Mouse (Mus musculus) right cerebral cortex, adult 18-20 months (tissue): ENCODE data around the gene Atg3.

Experiments
- DNase-seq: peaks from one replicate; pipeline ENCODE4 v3.0.0; 2022; ENCODE audit warnings: mixed read lengths

The Atg3 gene

DNA sequence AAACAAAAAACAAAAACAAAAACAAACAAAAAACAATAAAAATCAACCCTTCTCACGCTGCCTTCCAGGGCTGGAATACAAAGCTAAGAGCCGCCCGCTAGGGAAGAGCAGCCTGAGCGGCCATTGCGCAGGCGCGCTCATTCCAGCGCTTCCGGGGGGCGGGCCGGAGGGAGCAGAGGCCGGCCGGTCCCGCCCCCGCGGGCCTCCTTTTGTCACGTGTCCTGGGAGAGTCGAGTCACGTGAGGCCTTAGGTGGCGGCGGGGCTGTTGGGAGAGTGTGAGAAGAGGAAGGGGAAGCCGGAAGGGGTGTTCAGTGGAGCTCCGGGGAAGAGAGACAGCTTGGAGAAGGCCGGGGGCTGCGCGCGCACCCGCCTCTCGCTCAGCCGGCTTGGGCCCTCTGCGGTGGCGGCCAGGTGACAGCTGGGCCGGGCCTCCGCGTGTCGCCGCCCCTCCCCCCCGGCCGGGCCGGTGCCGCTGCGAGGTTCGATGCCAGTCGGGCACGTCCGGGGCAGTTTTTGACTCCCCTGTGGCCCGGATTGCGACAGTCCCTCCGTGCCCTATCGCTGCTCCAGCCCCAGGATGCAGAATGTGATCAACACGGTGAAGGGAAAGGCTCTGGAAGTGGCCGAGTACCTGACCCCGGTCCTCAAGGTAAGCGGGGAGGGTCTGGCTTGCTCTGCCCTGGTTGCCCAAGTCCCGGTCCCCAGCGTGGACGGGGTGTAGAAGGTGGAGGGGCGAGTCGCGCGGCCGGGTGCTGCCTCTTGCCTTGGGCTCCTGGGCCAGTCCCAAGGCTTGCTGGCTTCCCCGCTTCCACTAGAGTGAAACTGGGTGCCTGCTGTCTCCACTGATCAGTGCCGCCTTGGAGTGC is at the start of gene Atg3, which contains the start of gene Slc35a5:
Gene Atg3 (plus strand): TSS at position 264 of the 867 bp plus-strand sequence.
Gene Slc35a5 (minus strand): TSS at position 185 of the 867 bp plus-strand sequence.
- peak; percentile 96 for DNase-seq

DNA sequence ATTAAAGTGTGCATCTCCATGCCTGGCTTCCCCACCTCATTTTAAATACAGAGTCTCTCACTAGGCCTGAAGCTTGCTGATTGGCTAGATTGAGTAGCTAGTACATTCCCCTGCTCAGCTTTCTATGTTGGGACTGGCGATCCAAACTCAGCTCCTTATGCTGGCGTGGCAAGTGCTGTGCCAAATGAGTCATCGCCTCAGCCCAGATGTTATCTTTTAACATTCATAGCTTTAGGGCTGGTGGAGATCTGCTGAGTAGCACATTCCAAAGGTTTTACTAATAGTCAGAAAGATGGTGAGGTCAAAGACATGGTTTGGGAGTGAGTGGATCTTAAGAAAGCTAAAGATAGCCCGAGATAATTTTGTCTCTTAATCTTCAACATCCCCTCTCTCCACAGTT is 48.1 kb upstream of the Atg3 start:
- DNase-seq, result no peak

DNA sequence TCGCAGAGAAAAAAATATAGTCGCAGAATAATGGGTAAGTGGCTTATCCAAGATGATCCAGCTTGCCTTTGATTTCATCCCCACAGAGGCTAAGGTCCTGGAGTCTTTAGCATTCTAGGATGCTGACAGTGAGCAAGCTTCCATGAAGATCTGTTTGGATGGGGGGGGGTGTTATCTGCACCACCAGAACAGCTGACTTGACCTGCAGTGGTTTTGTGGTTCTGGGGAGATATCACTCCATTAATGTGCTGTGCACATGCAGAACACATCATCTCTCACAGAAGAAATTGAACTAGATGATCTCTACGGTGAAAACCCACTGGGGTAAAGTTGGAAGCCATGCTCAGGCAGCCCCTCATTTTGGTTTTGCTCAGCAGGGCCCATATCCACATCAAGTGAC is 41.4 kb upstream of the Atg3 start:
- DNase-seq, result no peak

DNA sequence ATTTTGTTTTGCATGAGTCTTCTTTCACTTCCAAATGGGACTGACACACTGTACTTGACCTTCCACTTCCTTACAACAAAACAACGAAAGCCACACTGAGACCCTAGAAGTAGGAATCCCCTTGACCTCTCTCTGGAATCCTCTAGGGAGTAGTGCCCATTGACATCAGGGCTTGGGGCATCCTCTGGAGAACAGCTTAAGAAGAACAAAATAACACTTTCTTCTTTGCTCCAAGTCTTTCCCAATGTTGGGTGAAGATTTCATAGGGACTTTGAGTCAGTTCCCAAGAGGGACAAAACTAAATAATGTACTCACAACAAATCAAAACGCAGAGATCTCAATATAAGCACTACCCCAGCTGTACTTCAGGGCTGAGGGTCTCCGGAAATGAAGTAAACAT is 39.8 kb upstream of the Atg3 start:
- DNase-seq, result no peak

DNA sequence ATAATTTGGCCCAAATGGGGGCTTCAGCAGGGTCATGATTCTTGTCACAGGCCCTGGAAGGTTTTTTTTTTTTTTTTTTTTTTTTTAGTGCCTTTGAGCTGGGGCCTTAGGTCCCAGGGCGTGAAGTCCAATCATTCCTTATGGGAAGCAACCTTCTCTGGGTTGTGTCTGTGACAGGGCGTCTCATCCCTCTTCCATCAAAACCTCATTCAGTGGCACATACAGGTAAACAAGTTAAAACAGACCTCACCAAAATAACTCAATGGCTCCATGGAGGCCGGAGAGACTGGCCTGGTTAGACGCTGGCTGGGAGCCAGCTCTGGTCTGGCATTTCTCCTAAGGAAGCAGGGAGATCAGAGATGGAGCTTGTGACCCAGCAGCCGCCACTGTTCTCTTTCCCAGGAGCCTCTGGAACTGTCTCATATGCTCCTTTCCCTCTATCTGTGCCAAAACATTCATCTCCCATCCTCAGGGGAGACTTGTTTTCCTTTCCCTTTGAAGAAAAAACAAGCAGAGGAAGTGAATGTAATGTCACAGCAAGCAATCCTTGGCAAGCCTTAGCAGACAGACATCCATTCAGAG is 37.6 kb upstream of the Atg3 start:
- DNase-seq, result peak; percentile 25

DNA sequence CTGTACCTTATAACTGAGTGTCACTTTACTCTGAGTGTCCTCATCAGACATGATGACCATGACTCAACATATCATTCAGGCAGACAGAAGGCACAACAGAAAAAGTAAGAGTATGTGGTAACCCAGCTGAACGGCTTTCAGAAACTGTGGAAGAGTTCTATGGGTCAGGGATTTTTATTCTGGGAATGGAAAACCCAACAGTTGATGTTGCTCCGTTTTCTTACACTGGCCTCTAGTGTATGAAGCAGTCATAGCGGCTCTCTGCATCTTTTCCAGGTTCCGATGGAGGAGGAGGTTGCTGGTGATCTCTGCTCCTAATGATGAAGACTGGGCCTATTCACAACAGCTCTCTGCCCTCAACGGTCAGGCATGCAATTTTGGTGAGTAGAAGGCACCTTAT is 36.0 kb upstream of the Atg3 start:
- DNase-seq, result peak; percentile 10

DNA sequence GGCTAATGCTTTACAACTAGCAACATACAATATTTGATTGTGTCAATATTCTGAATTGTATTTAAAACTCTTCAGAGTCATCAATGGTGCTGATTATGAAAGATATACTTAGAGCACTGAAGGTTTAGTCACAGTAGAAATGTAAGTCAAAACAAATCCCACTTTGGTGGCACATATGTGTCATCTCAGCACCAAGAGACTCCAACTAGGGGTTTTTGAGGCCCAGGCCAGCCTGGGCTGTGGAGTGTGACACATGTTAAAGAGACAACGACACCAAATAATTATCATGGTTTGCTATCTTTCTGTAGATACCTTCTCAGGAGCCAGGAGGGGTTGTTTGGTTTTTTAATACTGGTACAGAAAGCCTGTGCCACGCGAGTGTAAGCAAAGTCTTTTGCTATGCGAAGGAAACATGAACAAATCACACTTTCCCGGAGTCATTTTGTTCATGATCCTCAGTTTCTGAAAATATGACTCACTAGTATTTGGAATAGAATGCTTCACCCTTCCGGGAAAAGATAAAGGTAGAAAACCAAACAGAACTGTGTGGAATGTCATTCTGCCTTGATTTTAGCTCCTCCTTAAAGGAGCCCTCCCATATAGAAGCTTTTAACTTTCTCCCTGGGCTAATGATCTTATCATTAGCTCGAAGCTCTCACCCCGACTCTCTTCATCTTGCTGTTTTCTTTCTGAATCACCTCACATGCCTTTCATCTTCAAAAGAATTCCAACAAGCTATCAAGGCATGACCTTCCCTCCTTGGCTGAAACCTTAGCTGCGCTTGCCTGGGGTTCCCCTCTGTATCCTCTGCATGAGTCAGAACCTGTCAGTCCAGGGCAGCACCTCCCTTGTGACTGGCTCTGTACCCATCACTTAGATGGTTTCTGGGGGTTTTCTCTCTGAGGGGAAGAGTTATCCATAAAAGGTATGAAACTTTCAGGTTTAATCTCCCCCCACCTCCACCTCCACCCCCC is 34.1 kb upstream of the Atg3 start:
- no peak for DNase-seq

DNA sequence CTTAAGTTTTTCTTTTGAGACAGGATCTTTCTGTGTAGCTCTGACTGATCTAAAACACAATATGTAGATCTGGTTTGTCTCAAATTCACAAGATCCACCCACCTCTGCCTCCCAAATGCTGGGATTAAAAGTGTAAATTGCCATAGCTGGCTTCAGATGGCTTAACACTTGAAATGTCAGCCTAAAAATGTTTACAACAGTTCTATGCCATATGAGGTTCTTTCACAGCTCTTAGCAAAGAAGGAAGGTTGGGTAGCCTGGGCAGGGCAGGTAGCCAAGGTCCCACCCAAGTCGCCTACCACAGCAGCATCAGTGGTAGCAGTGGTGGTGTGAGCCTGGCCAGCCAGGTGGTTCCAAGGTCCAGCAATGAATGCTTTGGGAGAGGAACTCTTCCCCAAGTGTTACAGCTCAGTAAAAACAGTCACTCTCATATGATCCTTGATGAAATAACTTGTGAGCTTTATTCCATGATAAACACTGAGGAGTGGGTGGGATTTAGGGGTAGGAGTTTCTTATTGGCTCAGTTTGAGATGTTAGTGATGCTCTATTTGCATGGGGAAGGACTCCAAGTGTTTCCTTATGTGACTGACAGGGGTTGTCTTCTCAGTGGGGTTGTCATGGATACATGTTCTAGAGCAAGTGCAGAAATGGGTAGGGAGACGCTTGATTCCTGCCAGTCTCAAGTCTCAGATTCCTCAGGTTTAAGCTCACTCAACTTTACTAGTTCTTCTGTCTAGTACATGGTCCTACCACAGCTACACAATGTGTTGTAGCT is 30.5 kb upstream of the Atg3 start:
- DNase-seq, result peak; percentile 72

DNA sequence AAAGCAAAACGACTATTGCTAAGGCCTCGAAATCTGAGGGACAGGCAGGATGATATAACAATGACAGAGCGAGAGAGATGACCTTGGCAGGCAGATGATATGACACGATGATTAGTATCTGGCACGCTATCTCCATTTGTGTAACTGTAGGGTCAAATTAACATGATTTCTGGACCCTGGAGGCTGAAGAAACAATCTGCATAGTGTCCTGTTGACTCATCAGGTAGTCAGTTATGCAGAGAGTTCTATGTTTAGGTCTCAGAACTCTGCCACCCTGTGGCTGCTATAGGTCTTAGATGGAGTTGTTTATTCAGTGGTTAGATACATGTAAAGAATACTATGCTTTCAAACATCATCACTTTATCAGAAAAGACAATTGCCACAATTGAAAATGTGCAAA is 16.9 kb upstream of the Atg3 start:
- DNase-seq, result no peak

DNA sequence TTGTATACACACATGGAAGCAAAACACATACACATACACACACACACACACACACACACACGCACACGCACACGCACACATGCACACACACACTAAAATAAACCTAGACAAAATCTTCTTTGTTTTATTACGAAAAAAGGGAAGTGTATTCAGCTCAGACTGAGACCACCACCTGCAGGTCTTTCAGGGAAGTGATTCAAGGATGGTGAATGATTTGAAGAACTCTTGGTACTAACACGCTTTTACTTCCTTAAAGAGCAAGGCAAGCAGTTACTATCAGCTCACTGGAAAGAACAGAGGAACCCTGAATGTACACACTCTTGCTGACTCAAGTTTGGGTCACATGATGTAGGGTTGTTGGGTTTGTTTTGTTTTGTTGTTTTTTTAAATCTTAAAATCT is 16.0 kb upstream of the Atg3 start:
- DNase-seq, result no peak

DNA sequence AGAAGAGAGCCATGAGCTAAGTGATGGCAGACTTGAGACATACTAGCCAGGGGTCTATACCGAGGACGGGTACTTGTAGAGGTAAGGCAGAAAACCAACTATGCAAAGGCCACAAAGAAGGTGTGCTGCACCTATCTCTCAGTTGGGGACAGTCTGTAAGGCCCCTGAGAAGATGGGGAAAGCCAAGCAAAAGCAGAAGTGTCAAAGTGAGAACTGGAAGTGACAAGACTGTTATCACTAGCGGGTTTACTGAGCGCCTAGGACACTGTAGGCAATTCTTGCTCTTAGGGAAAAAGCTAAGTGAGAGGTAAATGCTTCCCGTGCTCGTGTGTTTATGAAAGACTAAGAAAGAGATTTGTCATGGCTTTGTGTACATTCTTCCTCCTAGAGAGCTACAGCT is 13.5 kb upstream of the Atg3 start:
- DNase-seq, result no peak

DNA sequence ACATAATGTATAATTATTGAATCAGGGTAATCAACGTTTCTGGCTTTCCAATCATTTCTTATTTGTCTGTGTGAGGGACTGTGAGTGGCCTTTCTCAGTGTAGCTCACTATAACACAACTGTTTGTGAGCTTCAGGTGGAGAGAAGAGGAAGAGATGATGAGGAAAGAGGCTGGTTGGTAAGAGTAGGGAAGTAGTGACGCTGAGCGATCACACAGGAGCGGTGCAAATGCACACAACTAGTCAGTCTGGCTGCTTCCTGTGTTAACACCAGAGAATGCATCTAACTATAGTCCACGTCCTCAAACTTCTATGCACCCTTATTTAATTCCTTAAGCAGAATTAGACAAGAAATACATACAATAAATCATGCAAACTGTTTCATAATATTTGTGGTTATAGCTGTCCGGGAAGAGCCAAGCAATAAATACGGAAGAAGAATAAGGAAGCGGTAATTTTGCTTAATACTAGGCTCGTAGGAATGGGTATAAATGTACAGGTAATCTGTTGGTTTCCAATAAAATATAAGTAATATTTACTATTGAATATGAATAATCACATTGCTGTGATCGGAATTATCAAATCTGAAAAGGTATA is 10.0 kb upstream of the Atg3 start:
- no peak for DNase-seq

DNA sequence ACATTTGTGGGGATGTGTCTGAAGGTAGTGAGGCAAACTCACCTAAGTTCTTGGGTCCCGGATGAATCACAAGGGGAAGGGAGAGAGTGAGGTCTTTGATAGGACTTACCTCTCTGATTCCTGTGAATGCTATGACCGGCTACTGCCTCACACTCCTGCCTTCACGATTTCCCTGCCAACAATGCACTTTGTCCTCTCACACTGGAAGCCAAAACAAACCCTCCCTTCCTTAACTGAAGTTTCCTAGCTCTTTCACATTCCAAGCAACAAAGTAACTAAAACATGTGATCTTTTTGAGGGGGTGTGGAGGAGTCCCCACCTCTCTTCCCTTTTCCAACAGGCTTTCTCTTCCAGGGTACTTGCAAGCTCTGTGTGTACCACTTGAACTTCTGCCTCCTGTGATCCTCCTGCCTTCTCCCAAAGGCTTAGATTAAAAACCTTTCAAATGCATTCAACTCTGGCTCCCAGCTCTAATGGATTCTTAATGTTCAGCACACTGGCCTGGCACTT is 3.8 kb upstream of the Atg3 start:
- DNase-seq, result no peak

DNA sequence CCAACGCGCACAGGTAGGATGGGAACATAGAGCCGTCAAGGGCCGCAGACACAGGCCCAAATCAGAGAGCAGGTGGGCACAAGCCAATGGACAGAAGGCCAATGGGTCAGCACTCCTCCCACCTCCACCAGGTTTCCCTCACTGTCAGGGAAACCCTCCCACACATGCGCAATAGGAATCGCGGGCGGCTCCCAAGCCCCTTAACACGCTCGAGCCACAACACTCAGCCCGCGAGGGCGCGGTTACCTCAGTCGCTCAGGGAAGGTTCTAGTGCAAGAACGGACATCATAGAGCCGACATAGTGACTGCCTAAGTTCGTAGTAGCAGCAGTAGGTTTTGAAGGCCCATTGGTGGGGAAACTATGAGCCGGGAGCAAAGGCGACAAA is 456 bp upstream of the Atg3 start:
- DNase-seq, result peak; percentile 70

DNA sequence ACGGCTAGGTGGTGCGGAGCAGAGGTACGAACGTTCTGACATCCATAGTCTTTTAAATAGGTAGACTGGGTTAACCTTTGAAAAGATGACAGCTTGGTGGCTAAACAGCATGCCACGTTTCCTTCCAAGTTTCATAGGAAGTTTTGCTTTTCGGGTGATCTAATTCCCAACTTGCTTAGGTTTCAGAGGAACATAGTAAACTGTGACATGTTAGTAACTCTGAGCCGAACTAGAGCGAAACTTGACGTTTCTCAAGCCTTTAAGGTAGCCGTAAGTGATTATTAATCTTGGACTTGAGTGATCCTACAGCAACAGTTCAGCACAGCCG is 768 bp downstream of the Atg3 start:
- no peak for DNase-seq

DNA sequence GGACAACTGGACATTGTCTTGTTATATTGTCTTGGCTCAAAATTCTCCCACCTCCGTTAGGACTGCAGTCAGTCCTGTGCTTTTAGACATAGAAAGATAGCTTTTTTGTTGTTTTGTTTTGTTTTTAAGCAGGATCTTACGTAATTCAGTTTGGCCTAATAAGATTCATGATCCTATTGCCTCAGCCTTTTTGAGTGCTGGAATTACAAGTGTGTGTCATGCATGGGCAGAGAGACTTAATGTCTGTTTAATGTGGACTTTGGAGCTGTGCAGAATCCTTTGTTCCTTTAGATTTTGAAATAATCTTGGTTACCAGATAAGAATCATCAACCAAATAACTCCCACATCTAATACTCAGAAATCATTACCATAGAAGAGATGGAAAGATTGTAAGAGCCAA is 20.0 kb downstream of the Atg3 start:
- no peak for DNase-seq

DNA sequence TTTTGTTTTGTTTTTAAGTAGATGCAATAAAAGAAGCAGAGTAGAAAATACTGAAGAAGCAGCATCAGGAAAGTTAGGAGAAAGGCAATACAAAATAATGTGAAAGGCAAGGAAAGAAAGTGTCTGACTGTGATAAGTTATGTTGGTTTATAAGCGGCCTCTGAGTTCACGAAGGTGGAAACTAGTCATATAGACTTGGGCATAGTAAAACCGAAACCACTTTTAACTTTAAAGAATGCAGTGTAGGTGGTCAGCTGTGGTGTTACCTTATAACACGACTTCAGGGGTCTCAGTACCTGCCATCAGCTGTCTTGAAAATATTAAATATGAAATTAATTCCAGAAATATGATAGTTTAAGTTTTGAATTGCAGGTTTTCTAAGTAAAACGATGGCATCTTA is 23.2 kb downstream of the Atg3 start:
- DNase-seq, result no peak

DNA sequence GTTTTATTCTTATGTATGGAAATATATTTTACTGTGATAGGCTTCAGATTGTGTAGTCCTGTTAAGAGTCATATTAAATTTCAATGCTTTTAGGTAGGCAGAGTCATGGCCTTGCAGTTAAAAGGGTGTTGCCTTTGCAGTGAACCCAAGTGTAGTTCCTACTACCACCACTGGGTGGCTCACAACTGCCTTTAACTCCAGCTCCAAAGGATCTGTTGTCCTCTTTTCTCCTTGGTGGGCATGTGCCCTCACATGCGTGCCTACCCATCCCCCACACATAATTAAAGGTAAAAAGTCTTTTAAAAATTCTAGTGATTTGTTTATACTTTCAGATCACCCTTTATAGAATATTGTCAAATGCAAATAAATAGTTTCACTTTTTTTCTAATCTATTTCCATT is 34.0 kb downstream of the Atg3 start:
- DNase-seq, result peak; percentile 73

DNA sequence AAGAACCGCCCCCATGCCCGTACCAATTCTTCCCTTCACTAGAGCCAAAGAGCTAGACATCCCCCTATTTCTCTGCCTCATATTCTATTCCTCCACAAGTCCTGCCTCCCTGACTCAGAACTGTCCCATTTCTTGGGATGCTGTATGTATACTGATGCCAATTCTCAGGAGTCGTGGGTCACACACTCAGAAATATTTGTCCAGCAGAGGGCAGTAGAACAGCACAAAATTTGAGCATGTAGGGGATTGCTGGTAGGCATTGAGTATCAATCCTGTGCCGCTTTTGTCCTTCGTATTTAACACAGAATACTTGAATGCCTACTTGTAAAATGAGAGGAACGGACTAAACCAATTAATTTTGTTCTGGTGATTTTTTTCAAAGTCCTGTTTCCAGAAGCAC is 38.2 kb downstream of the Atg3 start:
- peak; percentile 74 for DNase-seq

DNA sequence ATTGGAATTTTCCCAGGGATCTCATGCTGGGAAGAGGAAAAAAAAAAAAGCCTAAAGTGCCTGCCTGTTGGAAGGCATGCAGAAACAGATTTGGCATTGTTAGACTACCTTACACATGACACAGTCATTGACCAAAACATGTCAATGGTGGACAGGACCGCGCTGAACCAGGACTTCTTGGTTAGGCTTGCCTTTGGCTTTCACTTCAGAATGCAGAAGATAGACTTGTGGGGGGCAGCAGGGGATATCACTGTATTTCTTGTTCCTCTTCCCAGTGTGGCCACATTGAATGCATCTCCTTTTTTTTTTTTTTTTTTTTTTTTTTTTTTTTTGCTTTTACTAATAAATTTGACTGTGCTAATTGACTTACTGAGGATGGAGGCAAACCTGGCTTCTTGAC is 42.8 kb downstream of the Atg3 start:
- no peak for DNase-seq

DNA sequence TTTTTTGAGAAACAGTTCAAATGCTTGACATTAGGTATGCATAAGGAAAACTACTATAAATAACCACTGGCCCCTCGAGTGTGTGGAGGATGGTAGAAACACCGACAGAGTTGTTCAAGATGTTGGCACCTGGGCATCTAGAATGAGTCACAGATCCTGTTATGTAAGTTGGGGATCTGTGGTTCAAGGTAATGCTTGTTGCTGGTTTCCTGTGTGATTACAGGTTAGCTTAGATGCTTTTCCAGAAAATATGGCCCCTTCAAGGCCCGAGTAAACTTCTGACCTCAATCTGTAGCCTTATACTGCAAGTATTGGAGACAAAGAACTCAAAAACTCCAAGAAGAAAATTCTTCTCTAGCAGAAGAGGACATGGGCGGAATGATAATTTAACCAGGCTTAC is 45.9 kb downstream of the Atg3 start:
- DNase-seq, result no peak
